Mouse (Mus musculus) limb, embryonic 11.5 days (tissue): Measurements from ENCODE around the gene Olfr1282. TPM values are rescaled to one million over a fixed set of nuclear protein-coding genes. Genes with fewer than 3 reads are reported as not detected.
"Not testable (repeated sequence)": the region's sequence is repeated elsewhere in the genome, so short reads cannot be mapped to it uniquely, and the experiment has no call there.

ENCODE experiments used
- ATAC-seq: fragments of 200-750 bp; cut with Nextera tagmentation; 2 replicates; pipeline ENCODE4 v1.8.0; 2017; ENCODE audit warnings: low read depth; ENCODE audit not compliant: insufficient number of reproducible peaks, low FRiP score, low TSS enrichment
- DNase-seq: peaks from one replicate; pipeline ENCODE4 v3.0.0-alpha.2; 2015; ENCODE audit warnings: low spot score
- H3K27ac ChIP-seq: fragments of 300-500 bp; sonication (generic); replicated peaks from 2 replicates; pipeline ENCODE4 v1.5.1; 2014; ENCODE audit warnings: low read depth, mild to moderate bottlenecking, low read length
- H3K27me3 ChIP-seq: fragments of 300-500 bp; sonication (generic); 2 replicates; pipeline ENCODE4 v1.6.1; 2014; ENCODE audit warnings: mild to moderate bottlenecking, low read length, mixed read lengths; ENCODE audit not compliant: control insufficient read depth, insufficient read depth
- H3K36me3 ChIP-seq: fragments of 300-500 bp; sonication (generic); 2 replicates; pipeline ENCODE4 v1.6.1; 2014; ENCODE audit warnings: mild to moderate bottlenecking, low read length, moderate library complexity, mixed read lengths; ENCODE audit not compliant: control insufficient read depth, insufficient read depth
- H3K4me1 ChIP-seq: fragments of 300-500 bp; sonication (generic); 2 replicates; pipeline ENCODE4 v1.6.1; 2014; ENCODE audit warnings: low read length, mixed read lengths; ENCODE audit not compliant: control insufficient read depth, insufficient read depth
- H3K4me2 ChIP-seq: fragments of 300-500 bp; sonication (generic); 2 replicates; pipeline ENCODE4 v1.6.1; 2014; ENCODE audit warnings: low read depth, mild to moderate bottlenecking, moderate library complexity; ENCODE audit not compliant: severe bottlenecking
- H3K4me3 ChIP-seq: fragments of 300-500 bp; sonication (generic); 2 replicates; pipeline ENCODE4 v1.5.1; 2014; ENCODE audit warnings: low read depth, low read length
- H3K9ac ChIP-seq: fragments of 300-500 bp; sonication (generic); 2 replicates; pipeline ENCODE4 v1.6.1; 2014; ENCODE audit warnings: mild to moderate bottlenecking, low read length
- H3K9me3 ChIP-seq: fragments of 300-500 bp; sonication (generic); 2 replicates; pipeline ENCODE4 v1.6.1; 2016; ENCODE audit warnings: low read length; ENCODE audit not compliant: control insufficient read depth
- WGBS: fragments of 180-500 bp; shearing (Covaris S2); extraction: QIAGEN DNeasy Blood & Tissue Kit; methylation state at CpG from one replicate; pipeline ENCODE4 v1.1.7; 2014; 5-methylcytosine and 5-hydroxymethylcytosine counted together
- polyA plus RNA-seq: library from polyadenylated mRNA; unstranded; fragments of >200 nt; fragmentation: Nextera tagmentation; extraction: Ambion mirVana; gene quantifications from 2 replicates; pipeline ENCODE4 v1.2.1, GENCODE M21; 2014

The Olfr1282 gene
- not detected in 2 replicates for polyA plus RNA-seq

- WGBS = 74% methylated on average over 2 of the region's 2 CpGs
- H3K36me3 ChIP-seq = no peaks in the 10 kb centered on the region
- H3K27ac ChIP-seq = no peak within 1 kb of the TSS
- no peaks in the 10 kb centered on the region for H3K9me3 ChIP-seq
- ATAC-seq = no peak
- H3K27me3 ChIP-seq = no peaks in the 10 kb centered on the region
- H3K9ac ChIP-seq = no peak within 1 kb of the TSS
- no peak for DNase-seq
- no peaks in the 10 kb centered on the region for H3K4me1 ChIP-seq
- H3K4me2 ChIP-seq = no peak within 1 kb of the TSS
- no peak within 1 kb of the TSS for H3K4me3 ChIP-seq
These were observed at the start of gene Olfr1282 for GRCm38 (mm10) chr2:111335976-111336375. TSS of gene Olfr1282 (minus strand) at chr2:111336076.

DNA sequence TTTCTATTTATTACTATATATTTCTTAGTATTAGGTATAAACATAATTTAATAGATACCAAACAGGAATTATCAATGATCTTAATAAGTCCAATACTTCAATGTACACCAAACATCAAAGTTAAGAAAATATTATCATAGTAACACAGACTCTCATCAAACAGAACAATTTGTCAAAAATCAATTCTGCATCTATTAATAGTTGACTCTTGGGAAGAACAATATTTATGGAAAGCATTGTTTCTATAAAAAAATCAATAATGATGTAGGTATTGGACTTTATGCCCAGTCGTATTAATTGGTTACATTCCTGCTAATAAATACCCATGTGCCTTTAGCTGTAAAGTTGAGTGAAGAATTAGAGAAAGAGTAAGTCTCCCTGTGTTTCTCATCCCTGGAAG, 39.3 kb upstream of the Olfr1282 start, which contains the start of gene Olfr1284:
TSS of gene Olfr1284 (plus strand) at position 301 of the 400 bp plus-strand sequence.
- H3K4me1 ChIP-seq = no peaks in the 10 kb centered on the region
- H3K4me2 ChIP-seq = no peak within 1 kb of the TSS
- no peak for DNase-seq
- no peaks in the 10 kb centered on the region for H3K27me3 ChIP-seq
- H3K9ac ChIP-seq = no peak within 1 kb of the TSS
- no peaks in the 10 kb centered on the region for H3K9me3 ChIP-seq
- no peak within 1 kb of the TSS for H3K4me3 ChIP-seq
- no peak for ATAC-seq
- WGBS = 88% methylated on average over 1 of the region's 1 CpGs
- no peaks in the 10 kb centered on the region for H3K36me3 ChIP-seq
- H3K27ac ChIP-seq = no peak within 1 kb of the TSS

GRCm38 (mm10) chr2:111366490-111366889, 30.6 kb upstream of the Olfr1282 start, which contains the start of gene Olfr1283:
TSS of gene Olfr1283 (plus strand) at chr2:111366790.
- no peaks in the 10 kb centered on the region for H3K27me3 ChIP-seq
- H3K36me3 ChIP-seq = no peaks in the 10 kb centered on the region
- no peak within 1 kb of the TSS for H3K27ac ChIP-seq
- H3K4me2 ChIP-seq = no peak within 1 kb of the TSS
- no peak within 1 kb of the TSS for H3K9ac ChIP-seq
- WGBS = 78% methylated on average over 2 of the region's 2 CpGs
- no peaks in the 10 kb centered on the region for H3K4me1 ChIP-seq
- DNase-seq = no peak
- no peak for ATAC-seq
- no peaks in the 10 kb centered on the region for H3K9me3 ChIP-seq
- no peak within 1 kb of the TSS for H3K4me3 ChIP-seq

- H3K36me3 ChIP-seq, H3K27ac ChIP-seq, DNase-seq, H3K9me3 ChIP-seq, H3K4me2 ChIP-seq, ATAC-seq, H3K9ac ChIP-seq, H3K4me3 ChIP-seq, H3K4me1 ChIP-seq, H3K27me3 ChIP-seq: not testable (repeated sequence)
- WGBS = 93% methylated on average over 5 of the region's 5 CpGs
These were observed 2.2 kb downstream of the Olfr1282 start for GRCm38 (mm10) chr2:111333721-111334120.

DNA sequence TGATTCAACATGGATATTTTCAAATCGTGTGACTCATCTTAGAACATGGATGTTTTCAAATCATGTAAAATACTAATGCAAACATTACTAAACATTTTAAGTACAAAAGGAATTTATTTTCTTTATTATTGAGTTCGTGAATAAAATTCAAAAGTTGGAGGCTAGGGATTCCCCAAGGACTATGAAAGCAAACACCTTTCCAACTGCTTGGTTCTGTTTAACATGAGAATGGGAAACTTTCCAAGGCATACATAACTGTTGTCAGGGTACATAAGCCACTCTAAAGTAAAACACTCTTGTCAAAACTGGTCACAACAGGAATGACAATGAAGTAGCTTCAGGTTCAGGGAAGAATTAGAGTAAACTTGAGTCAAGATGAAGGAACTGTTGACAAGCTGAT, 9.7 kb downstream of the Olfr1282 start, which contains the start of gene Olfr1281:
TSS of gene Olfr1281 (plus strand) at position 301 of the 400 bp plus-strand sequence.
- no peaks in the 10 kb centered on the region for H3K4me1 ChIP-seq
- WGBS = 75% methylated on average over 2 of the region's 2 CpGs
- ATAC-seq = no peak
- DNase-seq = no peak
- H3K4me2 ChIP-seq = no peak within 1 kb of the TSS
- H3K4me3 ChIP-seq = no peak within 1 kb of the TSS
- no peaks in the 10 kb centered on the region for H3K36me3 ChIP-seq
- no peaks in the 10 kb centered on the region for H3K9me3 ChIP-seq
- no peaks in the 10 kb centered on the region for H3K27me3 ChIP-seq
- H3K27ac ChIP-seq = no peak within 1 kb of the TSS
- H3K9ac ChIP-seq = no peak within 1 kb of the TSS

GRCm38 (mm10) chr2:111313717-111314116, 22.2 kb downstream of the Olfr1282 start, which contains the start of gene Olfr1280:
TSS of gene Olfr1280 (plus strand) at chr2:111314017.
- no peak for ATAC-seq

GRCm38 (mm10) chr2:111300374-111300773, 35.5 kb downstream of the Olfr1282 start, which contains the start of gene Olfr1279:
TSS of gene Olfr1279 (plus strand) at chr2:111300635.
- Histone ChIP-seq H3K36me3 (no peaks in the 10 kb centered on the region), H3K27me3 (no peaks in the 10 kb centered on the region), H3K4me3 (no peak within 1 kb of the TSS), H3K27ac (no peak within 1 kb of the TSS), H3K9me3 (no peaks in the 10 kb centered on the region), H3K9ac (no peak within 1 kb of the TSS), H3K4me2 (no peak within 1 kb of the TSS), H3K4me1 (no peaks in the 10 kb centered on the region)
- ATAC-seq (no peak), DNase-seq (no peak)

More at GRCm38 (mm10) chr2:111313717-111314116, 22.2 kb downstream of the Olfr1282 start, which contains the start of gene Olfr1280:
- H3K4me3 ChIP-seq = no peak within 1 kb of the TSS
- no peak within 1 kb of the TSS for H3K27ac ChIP-seq
- no peaks in the 10 kb centered on the region for H3K4me1 ChIP-seq
- H3K27me3 ChIP-seq = no peaks in the 10 kb centered on the region
- no peaks in the 10 kb centered on the region for H3K36me3 ChIP-seq
- no peaks in the 10 kb centered on the region for H3K9me3 ChIP-seq
- DNase-seq = no peak
- no peak within 1 kb of the TSS for H3K4me2 ChIP-seq
- no peak within 1 kb of the TSS for H3K9ac ChIP-seq

DNA sequence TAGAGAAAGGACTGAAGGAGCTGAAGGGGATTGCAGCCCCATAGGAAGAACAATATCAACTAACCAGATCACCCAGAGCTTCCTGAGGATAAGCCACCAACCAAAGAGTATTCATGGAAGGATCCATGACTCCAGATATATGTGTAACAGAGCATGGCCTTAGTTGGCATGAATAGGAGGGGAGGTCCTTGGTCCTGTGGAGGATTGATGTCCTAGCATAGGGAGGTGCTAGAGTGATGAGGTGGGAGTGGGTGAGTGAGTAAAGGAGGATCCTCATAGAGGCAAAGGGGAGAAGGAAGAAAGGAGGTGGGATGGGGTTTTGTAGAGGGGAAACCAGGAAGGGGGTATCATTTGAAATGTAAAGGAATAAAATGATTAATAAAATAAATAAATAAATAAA, 37.3 kb downstream of the Olfr1282 start:
- Histone ChIP-seq H3K27me3 (no peaks in the 10 kb centered on the region), H3K4me1 (no peaks in the 10 kb centered on the region), H3K36me3 (no peaks in the 10 kb centered on the region), H3K4me3 (no peak overlapping the region), H3K9ac (no peak overlapping the region), H3K9me3 (no peaks in the 10 kb centered on the region), H3K27ac (no peak overlapping the region), H3K4me2 (no peak overlapping the region)
- ATAC-seq (no peak), DNase-seq (no peak)

GRCm38 (mm10) chr2:111289836-111290235, 46.0 kb downstream of the Olfr1282 start, which contains the start of gene Olfr1278:
TSS of gene Olfr1278 (plus strand) at chr2:111290136.
- H3K4me2 ChIP-seq = no peak within 1 kb of the TSS
- H3K4me1 ChIP-seq = no peaks in the 10 kb centered on the region
- no peaks in the 10 kb centered on the region for H3K9me3 ChIP-seq
- no peak within 1 kb of the TSS for H3K9ac ChIP-seq
- no peak for ATAC-seq
- H3K27ac ChIP-seq = no peak within 1 kb of the TSS
- no peak for DNase-seq
- no peaks in the 10 kb centered on the region for H3K27me3 ChIP-seq
- no peaks in the 10 kb centered on the region for H3K36me3 ChIP-seq
- no peak within 1 kb of the TSS for H3K4me3 ChIP-seq
